Mouse (Mus musculus): ENCODE data around the gene Xntrpc. TPM values are rescaled to one million over a fixed set of nuclear protein-coding genes. Genes with fewer than 3 reads are reported as not detected.

Gene Xntrpc
- polyA plus RNA-seq, 1 experiment from 2014 or later = 2.6 TPM

Other genes starting within 250 kb of the Xntrpc start
- 0.58 TPM in 1 of 2 replicates, not detected in the other for gene Phox2a, start 247.4 kb upstream of the Xntrpc start, polyA plus RNA-seq (2016; fragmentation: Nextera tagmentation; extraction: Ambion mirVana)
- 55.2 and 69.7 TPM in 2 replicates for gene Inppl1, start 227.5 kb upstream of the Xntrpc start, polyA plus RNA-seq (2016; fragmentation: Nextera tagmentation; extraction: Ambion mirVana)
- 0.92 TPM in 1 of 2 replicates, not detected in the other for gene Folr2, start 208.5 kb upstream of the Xntrpc start, polyA plus RNA-seq (2016; fragmentation: Nextera tagmentation; extraction: Ambion mirVana)
- 75.5 and 76.6 TPM in 2 replicates for gene Anapc15, start 202.0 kb upstream of the Xntrpc start, polyA plus RNA-seq (2016; fragmentation: Nextera tagmentation; extraction: Ambion mirVana)
- gene Folr1, start 194.9 kb upstream of the Xntrpc start, polyA plus RNA-seq (2016; fragmentation: Nextera tagmentation; extraction: Ambion mirVana) = 1.1 and 1.2 TPM in 2 replicates
- 153 and 158 TPM in 2 replicates for gene Lamtor1, start 159.8 kb upstream of the Xntrpc start, polyA plus RNA-seq (2016; fragmentation: Nextera tagmentation; extraction: Ambion mirVana)
- gene Tomt, start 159.4 kb upstream of the Xntrpc start, polyA plus RNA-seq (2016; fragmentation: Nextera tagmentation; extraction: Ambion mirVana) = 0.61 and 0.65 TPM in 2 replicates
- 8.8 and 9.8 TPM in 2 replicates for gene Lrrc51, start 131.8 kb upstream of the Xntrpc start, polyA plus RNA-seq (2016; fragmentation: Nextera tagmentation; extraction: Ambion mirVana)
- 115 and 119 TPM in 2 replicates for gene Numa1, start 131.6 kb upstream of the Xntrpc start, polyA plus RNA-seq (2016; fragmentation: Nextera tagmentation; extraction: Ambion mirVana)
- 3.6 and 3.8 TPM in 2 replicates for gene Il18bp, start 47.0 kb upstream of the Xntrpc start, polyA plus RNA-seq (2016; fragmentation: Nextera tagmentation; extraction: Ambion mirVana)
- 28.9 and 33.5 TPM in 2 replicates for gene Rnf121, start 244 bp upstream of the Xntrpc start, polyA plus RNA-seq (2016; fragmentation: Nextera tagmentation; extraction: Ambion mirVana)
- gene Xndc1, start 202 bp upstream of the Xntrpc start, polyA plus RNA-seq (2016; fragmentation: Nextera tagmentation; extraction: Ambion mirVana) = 46.2 and 48.3 TPM in 2 replicates
- gene Trpc2, start 17.4 kb downstream of the Xntrpc start, polyA plus RNA-seq (2016; fragmentation: Nextera tagmentation; extraction: Ambion mirVana) = 0.28 TPM in 1 of 2 replicates, not detected in the other
- 3.4 and 6.0 TPM in 2 replicates for gene Art1, start 36.0 kb downstream of the Xntrpc start, polyA plus RNA-seq (2016; fragmentation: Nextera tagmentation; extraction: Ambion mirVana)
- gene Art5, start 43.8 kb downstream of the Xntrpc start, polyA plus RNA-seq (2016; fragmentation: Nextera tagmentation; extraction: Ambion mirVana) = 1.5 and 2.0 TPM in 2 replicates
- not detected in 2 replicates for gene Chrna10, start 51.1 kb downstream of the Xntrpc start, polyA plus RNA-seq (2016; fragmentation: Nextera tagmentation; extraction: Ambion mirVana)
- 46.6 and 46.9 TPM in 2 replicates for gene Nup98, start 144.5 kb downstream of the Xntrpc start, polyA plus RNA-seq (2016; fragmentation: Nextera tagmentation; extraction: Ambion mirVana)
- 78.4 and 83.3 TPM in 2 replicates for gene Pgap2, start 144.5 kb downstream of the Xntrpc start, polyA plus RNA-seq (2016; fragmentation: Nextera tagmentation; extraction: Ambion mirVana)
- 48.7 and 50.0 TPM in 2 replicates for gene Rhog, start 190.3 kb downstream of the Xntrpc start, polyA plus RNA-seq (2016; fragmentation: Nextera tagmentation; extraction: Ambion mirVana)
- 24.6 and 25.0 TPM in 2 replicates for gene Stim1, start 202.1 kb downstream of the Xntrpc start, polyA plus RNA-seq (2016; fragmentation: Nextera tagmentation; extraction: Ambion mirVana)